In genomic region chr1:166000601-166001120, GRCm38 (mm10) we compare ENCODE assay signal across 8 mouse cellular contexts. TPM values are rescaled to one million over a fixed set of nuclear protein-coding genes. Genes with fewer than 3 reads are reported as not detected.
A peak's percentile ranks its signal among the peaks of the same experiment; 100 is the strongest.
DNase-seq lines count a peak whose midpoint lies in the region; ATAC-seq lines count a peak whose summit lies in the region.

No protein-coding gene starts in this region.

- intact Hi-C loops in left cerebral cortex, postnatal 14 days (cut with DNase I) = loop anchor here (2.0 kb wide), 1 partner anchor 220 kb away; no protein-coding TSS in a partner anchor
- intact Hi-C loops in left cerebral cortex, postnatal 36 days (cut with DNase I) = loop anchor here (5.0 kb wide), 2 partner anchors 223 to 377 kb away; partner anchors contain the start of gene Tada1

- H3K4me3 ChIP-seq in forebrain, embryonic 12.5 days (replicated peaks) = peak overlapping the region; percentile 98
- peak overlapping the region; percentile 83 for H3K4me3 ChIP-seq in intestine, embryonic 14.5 days (ENCODE audit: low read depth, low read length)
- H3K4me3 ChIP-seq in liver, embryonic 15.5 days (replicated peaks) = peak overlapping the region; percentile 93
- H3K4me3 ChIP-seq in neural tube, embryonic 14.5 days (ENCODE audit: low read depth, low read length) = peak overlapping the region; percentile 96

- H3K4me2 ChIP-seq in forebrain, embryonic 12.5 days = peak overlapping the region; percentile 91
- peak overlapping the region; percentile 67 for H3K4me2 ChIP-seq in intestine, embryonic 14.5 days (ENCODE audit: low read length)
- peak overlapping the region; percentile 93 for H3K4me2 ChIP-seq in liver, embryonic 15.5 days
- peak overlapping the region; percentile 81 for H3K4me2 ChIP-seq in neural tube, embryonic 14.5 days (ENCODE audit: low read depth, low read length)

- H3K27me3 ChIP-seq in forebrain, embryonic 12.5 days = no peaks in the 10 kb centered on the region
- H3K27me3 ChIP-seq in intestine, embryonic 14.5 days (replicated peaks; ENCODE audit: control insufficient read depth, insufficient read depth, low read length) = no peaks in the 10 kb centered on the region
- no peaks in the 10 kb centered on the region for H3K27me3 ChIP-seq in liver, embryonic 15.5 days
- H3K27me3 ChIP-seq in neural tube, embryonic 14.5 days (ENCODE audit: control insufficient read depth, insufficient read depth, low read length) = no peaks in the 10 kb centered on the region

- H3K4me1 ChIP-seq in forebrain, embryonic 12.5 days = peaks cover 40% of the 10 kb centered on the region
- H3K4me1 ChIP-seq in intestine, embryonic 14.5 days (replicated peaks; ENCODE audit: control insufficient read depth, insufficient read depth, low read length) = peaks cover 11% of the 10 kb centered on the region
- peaks cover 36% of the 10 kb centered on the region for H3K4me1 ChIP-seq in liver, embryonic 15.5 days (replicated peaks)
- peaks cover 13% of the 10 kb centered on the region; the same call in 1 of the 2 replicates for H3K4me1 ChIP-seq in neural tube, embryonic 14.5 days (ENCODE audit: control insufficient read depth, insufficient read depth, low read length)

- DNase-seq in left cerebral cortex, postnatal 14 days (ENCODE audit: low spot score in 2 of 2) = peak; percentile 8 to 14
- DNase-seq in left cerebral cortex, postnatal 36 days (ENCODE audit: low spot score in 2 of 2) = no peak
- DNase-seq in adipocyte (ENCODE audit: low spot score) = peak; percentile 28
- peak; percentile 73 for DNase-seq in intestine, embryonic 14.5 days (ENCODE audit: low spot score)

- no peaks in the 10 kb centered on the region for H3K9me3 ChIP-seq in forebrain, embryonic 12.5 days
- no peaks in the 10 kb centered on the region for H3K9me3 ChIP-seq in intestine, embryonic 14.5 days (ENCODE audit: control insufficient read depth, low read length)
- H3K9me3 ChIP-seq in liver, embryonic 15.5 days (replicated peaks) = no peaks in the 10 kb centered on the region
- H3K9me3 ChIP-seq in neural tube, embryonic 14.5 days (ENCODE audit: control insufficient read depth, low read length) = no peaks in the 10 kb centered on the region

- peak overlapping the region; percentile 99 for H3K9ac ChIP-seq in forebrain, embryonic 12.5 days
- H3K9ac ChIP-seq in intestine, embryonic 14.5 days (ENCODE audit: low read length) = peak overlapping the region; percentile 94; the same call in 1 of the 2 replicates
- peak overlapping the region; percentile 87; the same call in 1 of the 2 replicates for H3K9ac ChIP-seq in liver, embryonic 15.5 days
- peak overlapping the region; percentile 98 for H3K9ac ChIP-seq in neural tube, embryonic 14.5 days (replicated peaks; ENCODE audit: low read depth, low read length)

- 4% methylated on average over 7 of the region's 7 CpGs for WGBS in forebrain, embryonic 12.5 days
- 18% methylated on average over 7 of the region's 7 CpGs for WGBS in intestine, embryonic 14.5 days
- WGBS in liver, embryonic 15.5 days (ENCODE audit: insufficient replicate concordance) = 38% methylated on average over 7 of the region's 7 CpGs
- 3% methylated on average over 7 of the region's 7 CpGs for WGBS in neural tube, embryonic 14.5 days

- no peaks in the 10 kb centered on the region for H3K36me3 ChIP-seq in forebrain, embryonic 12.5 days (replicated peaks)
- no peaks in the 10 kb centered on the region for H3K36me3 ChIP-seq in intestine, embryonic 14.5 days (ENCODE audit: control insufficient read depth, insufficient read depth, low read length)
- no peaks in the 10 kb centered on the region for H3K36me3 ChIP-seq in liver, embryonic 15.5 days (replicated peaks)
- H3K36me3 ChIP-seq in neural tube, embryonic 14.5 days (ENCODE audit: control insufficient read depth, insufficient read depth, low read length) = no peaks in the 10 kb centered on the region

- no peak for ATAC-seq in forebrain, embryonic 12.5 days (ENCODE audit: low FRiP score)
- no peak for ATAC-seq in intestine, embryonic 14.5 days (replicated peaks; ENCODE audit: low FRiP score, low TSS enrichment, low read depth)
- no peak for ATAC-seq in liver, embryonic 15.5 days (ENCODE audit: insufficient read depth)
- ATAC-seq in neural tube, embryonic 14.5 days (ENCODE audit: low read depth) = no peak
- ATAC-seq in erythroid progenitor cell, adult 5-6 weeks (replicated peaks; ENCODE audit: low FRiP score, poor library complexity, severe bottlenecking) = no peak

- H3K27ac ChIP-seq in forebrain, embryonic 12.5 days = peak overlapping the region; percentile 96
- peak overlapping the region; percentile 67 for H3K27ac ChIP-seq in intestine, embryonic 14.5 days (ENCODE audit: low read depth)
- peak overlapping the region; percentile 92; the same call in 1 of the 2 replicates for H3K27ac ChIP-seq in liver, embryonic 15.5 days (replicated peaks)
- peak overlapping the region; percentile 94 for H3K27ac ChIP-seq in neural tube, embryonic 14.5 days (ENCODE audit: low read depth, low read length)

RNA-seq across cellular contexts. Expression of gene Pou2f1, which starts 1.8 kb away (rescaled TPM):
- 10 to 100 TPM; 14.2 to 18.0 TPM for total RNA-seq in left cerebral cortex, postnatal 14 days (2021)
- 10 to 100 TPM; 11.3 to 22.7 TPM for total RNA-seq in left cerebral cortex, postnatal 36 days (2021)
- polyA plus RNA-seq in forebrain, embryonic 12.5 days (2016; fragmentation: Nextera tagmentation; extraction: Ambion mirVana) = 27.8 and 29.6 TPM in 2 replicates
- polyA plus RNA-seq in intestine, embryonic 14.5 days (2014; fragmentation: Nextera tagmentation; extraction: Ambion mirVana) = 18.7 and 20.1 TPM in 2 replicates
- polyA plus RNA-seq in liver, embryonic 15.5 days (2015; fragmentation: Nextera tagmentation; extraction: Ambion mirVana) = 3.0 and 5.0 TPM in 2 replicates
- 19.6 and 20.9 TPM in 2 replicates for polyA plus RNA-seq in neural tube, embryonic 14.5 days (2014; fragmentation: Nextera tagmentation; extraction: Ambion mirVana)
- 40.4 and 54.1 TPM in 2 replicates for total RNA-seq in erythroid progenitor cell, adult 5-6 weeks (2015; ENCODE audit: low replicate concordance)
- total RNA-seq in erythroid progenitor cell, adult 5-6 weeks (2017; ENCODE audit: low replicate concordance) = 26.4 and 28.9 TPM in 2 replicates

Comparison
In these comparisons a context has a peak if more than half of its experiments do, and no peak if none do; other contexts are left out.
1. DNase-seq: peak in left cerebral cortex, postnatal 14 days (2 of 2), adipocyte (single experiment) and intestine, embryonic 14.5 days (single experiment); none in left cerebral cortex, postnatal 36 days (0 of 2).
2. Peak in every context shown above with its lines, with median percentiles within 50 percentile points of each other: H3K27ac ChIP-seq, H3K4me2 ChIP-seq, H3K4me3 ChIP-seq and H3K9ac ChIP-seq.